Mouse (Mus musculus): ENCODE data around the gene Cfap299.

DNA sequence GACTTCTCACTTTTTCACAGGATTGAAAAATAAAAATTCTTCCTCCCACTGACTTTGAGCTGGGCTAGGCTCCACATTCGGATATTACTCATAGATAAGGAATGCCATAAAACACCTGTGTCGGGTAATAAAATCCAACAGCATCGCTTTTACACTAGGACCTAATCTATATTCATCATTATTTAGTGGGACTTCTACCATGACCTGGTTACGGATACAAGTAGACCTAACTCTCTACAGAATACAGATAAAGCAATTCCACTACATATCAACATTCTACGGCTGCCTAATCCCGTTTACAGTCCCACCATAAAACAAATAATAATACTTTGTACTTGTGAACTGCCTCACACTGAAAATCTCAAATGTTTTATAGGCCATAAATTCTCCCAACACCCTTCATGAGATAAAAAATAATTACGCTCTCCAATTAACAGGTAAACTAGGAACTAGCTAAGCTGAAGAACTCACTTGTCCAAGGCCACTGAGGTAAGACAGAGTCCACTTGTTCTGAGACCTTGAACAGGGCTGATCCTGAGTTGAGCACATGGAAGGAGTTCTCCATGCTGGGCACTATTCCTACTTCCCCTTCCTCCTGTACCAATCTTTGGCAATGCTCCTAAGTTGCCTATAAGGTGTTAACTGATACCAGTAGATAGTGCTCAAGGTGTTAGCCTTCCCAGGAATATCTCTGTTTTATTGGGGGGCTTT, 513.7 kb downstream of the Cfap299 start:
- TF ChIP-seq CTCF (IDR thresholded peaks at IDR 0.05; ENCODE audit: control insufficient read depth, insufficient read depth, low read length) = no peak
- TF ChIP-seq POLR2A (IDR thresholded peaks at IDR 0.05; ENCODE audit: borderline replicate concordance, control insufficient read depth, low read depth, low read length) = no peak
